Mouse (Mus musculus) erythroblast, embryonic 14.5 days (primary cell): ENCODE measurements around the gene Npas2. TPM values are rescaled to one million over a fixed set of nuclear protein-coding genes. Genes with fewer than 3 reads are reported as not detected.

ENCODE experiments used
- H3K27me3 ChIP-seq: 2 replicates; pipeline ENCODE4 v1.6.1; 2012; ENCODE audit warnings: inconsistent platforms; ENCODE audit not compliant: control insufficient read depth
- H3K36me3 ChIP-seq: 2 replicates; pipeline ENCODE4 v1.6.1; 2012; ENCODE audit warnings: mild to moderate bottlenecking, inconsistent platforms; ENCODE audit not compliant: control insufficient read depth
- H3K4me1 ChIP-seq: 2 replicates; pipeline ENCODE4 v1.6.1; 2012; ENCODE audit warnings: inconsistent platforms; ENCODE audit not compliant: control insufficient read depth
- H3K4me3 ChIP-seq: replicated peaks from 2 replicates; pipeline ENCODE3; 2012; ENCODE audit warnings: moderate library complexity, mild to moderate bottlenecking, inconsistent platforms
- H3K9me3 ChIP-seq: 2 replicates; pipeline ENCODE4 v1.6.1; 2012; ENCODE audit warnings: low read length, inconsistent platforms, mixed read lengths; ENCODE audit not compliant: control insufficient read depth
- GATA1 ChIP-seq: IDR thresholded peaks from 2 replicates; pipeline ENCODE4 v1.6.1; 2012; ENCODE audit warnings: low read length, inconsistent platforms, mixed read lengths
- TAL1 ChIP-seq: IDR thresholded peaks from 3 replicates; pipeline ENCODE4 v1.6.1; 2012; ENCODE audit warnings: low read length, inconsistent platforms, mixed read lengths
- polyA plus RNA-seq: library from polyadenylated mRNA; stranded (reverse); fragments of >175 nt; gene quantifications from 2 replicates; pipeline ENCODE4 v1.2.3, GENCODE M21; 2012

Npas2 gene
- polyA plus RNA-seq, 1 experiment, result not detected

- H3K27me3 ChIP-seq, result no peaks in the 10 kb centered on the region
- H3K36me3 ChIP-seq, result no peaks in the 10 kb centered on the region
- TF ChIP-seq GATA1 (no peak), TAL1 (no peak)
- no peaks in the 10 kb centered on the region for H3K4me1 ChIP-seq
- no peak overlapping the region for H3K4me3 ChIP-seq
- no peaks in the 10 kb centered on the region for H3K9me3 ChIP-seq
These were observed 73.4 kb downstream of the Npas2 start for GRCm38 (mm10) chr1:39266843-39267512.

- Histone ChIP-seq H3K9me3 (peaks cover 3% of the 10 kb centered on the region; the same call in 1 of the 2 replicates), H3K27me3 (no peaks in the 10 kb centered on the region), H3K4me3 (no peak overlapping the region), H3K4me1 (no peaks in the 10 kb centered on the region), H3K36me3 (no peaks in the 10 kb centered on the region)
- TF ChIP-seq TAL1 (no peak), GATA1 (no peak)
These were observed 79.4 kb downstream of the Npas2 start for GRCm38 (mm10) chr1:39272976-39273375.

- Histone ChIP-seq H3K9me3 (peaks cover 3% of the 10 kb centered on the region; the same call in 1 of the 2 replicates), H3K4me1 (no peaks in the 10 kb centered on the region), H3K4me3 (no peak overlapping the region), H3K36me3 (no peaks in the 10 kb centered on the region), H3K27me3 (no peaks in the 10 kb centered on the region)
- no peak for TF ChIP-seq GATA1
- TF ChIP-seq TAL1, result no peak
These were observed 86.9 kb downstream of the Npas2 start for GRCm38 (mm10) chr1:39280391-39280790.

GRCm38 (mm10) chr1:39280989-39281875, 87.7 kb downstream of the Npas2 start:
- no peak overlapping the region for H3K4me3 ChIP-seq
- TF ChIP-seq GATA1, result no peak
- no peak for TF ChIP-seq TAL1
- H3K27me3 ChIP-seq, result no peaks in the 10 kb centered on the region
- no peaks in the 10 kb centered on the region for H3K4me1 ChIP-seq
- H3K36me3 ChIP-seq, result no peaks in the 10 kb centered on the region
- peaks cover 3% of the 10 kb centered on the region; the same call in 1 of the 2 replicates for H3K9me3 ChIP-seq

GRCm38 (mm10) chr1:39281888-39282287, 88.4 kb downstream of the Npas2 start:
- Histone ChIP-seq H3K4me3 (no peak overlapping the region), H3K4me1 (no peaks in the 10 kb centered on the region), H3K9me3 (no peaks in the 10 kb centered on the region), H3K27me3 (no peaks in the 10 kb centered on the region), H3K36me3 (no peaks in the 10 kb centered on the region)
- no peak for TF ChIP-seq GATA1
- no peak for TF ChIP-seq TAL1

- H3K36me3 ChIP-seq, result no peaks in the 10 kb centered on the region
- H3K9me3 ChIP-seq, result no peaks in the 10 kb centered on the region
- no peaks in the 10 kb centered on the region for H3K27me3 ChIP-seq
- no peak for TF ChIP-seq GATA1
- TF ChIP-seq TAL1, result no peak
- H3K4me3 ChIP-seq, result no peak overlapping the region
- no peaks in the 10 kb centered on the region for H3K4me1 ChIP-seq
These were observed 89.8 kb downstream of the Npas2 start for GRCm38 (mm10) chr1:39283323-39283722.

GRCm38 (mm10) chr1:39284786-39285185, 91.3 kb downstream of the Npas2 start:
- no peaks in the 10 kb centered on the region for H3K9me3 ChIP-seq
- H3K27me3 ChIP-seq, result no peaks in the 10 kb centered on the region
- TF ChIP-seq GATA1 (no peak), TAL1 (no peak)
- no peaks in the 10 kb centered on the region for H3K36me3 ChIP-seq
- H3K4me3 ChIP-seq, result no peak overlapping the region
- no peaks in the 10 kb centered on the region for H3K4me1 ChIP-seq

- H3K27me3 ChIP-seq, result no peaks in the 10 kb centered on the region
- no peaks in the 10 kb centered on the region for H3K36me3 ChIP-seq
- no peak for TF ChIP-seq TAL1
- TF ChIP-seq GATA1, result no peak
- H3K4me3 ChIP-seq, result no peak overlapping the region
- no peaks in the 10 kb centered on the region for H3K9me3 ChIP-seq
- H3K4me1 ChIP-seq, result no peaks in the 10 kb centered on the region
These were observed 93.5 kb downstream of the Npas2 start for GRCm38 (mm10) chr1:39287076-39287475.

GRCm38 (mm10) chr1:39287831-39288230, 94.3 kb downstream of the Npas2 start:
- no peaks in the 10 kb centered on the region for H3K4me1 ChIP-seq
- no peaks in the 10 kb centered on the region for H3K9me3 ChIP-seq
- no peaks in the 10 kb centered on the region for H3K36me3 ChIP-seq
- no peak overlapping the region for H3K4me3 ChIP-seq
- no peak for TF ChIP-seq GATA1
- no peak for TF ChIP-seq TAL1
- no peaks in the 10 kb centered on the region for H3K27me3 ChIP-seq
